In the genomic region with DNA sequence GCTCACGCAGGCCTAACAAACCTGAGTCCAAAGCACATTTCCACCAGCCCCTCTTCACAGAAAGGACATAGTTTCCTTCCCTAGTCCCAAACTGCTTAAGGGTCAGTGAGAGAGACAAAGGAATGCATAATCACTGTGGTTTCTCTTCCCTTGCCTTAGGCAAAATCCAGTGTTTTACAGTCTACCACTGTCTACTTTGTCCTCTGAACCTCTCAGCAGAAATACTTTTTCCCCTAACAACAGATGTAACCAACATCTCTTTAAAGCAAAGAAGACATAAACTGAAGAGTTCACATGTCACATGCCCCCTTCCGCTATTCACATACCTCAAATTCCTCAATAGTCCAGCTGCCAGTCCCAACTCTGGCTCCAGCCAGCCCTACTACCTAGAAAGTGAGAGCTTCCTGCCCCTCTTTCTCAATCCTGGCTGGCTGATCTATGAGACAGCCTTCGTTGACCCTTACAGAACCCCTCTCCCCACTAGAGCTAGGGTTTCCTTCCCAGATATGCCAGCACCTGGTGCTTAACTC, we compare ENCODE assay signal across 21 mouse cellular contexts.
DNase-seq lines count a peak whose midpoint lies in the region; ATAC-seq and TF ChIP-seq lines count a peak whose summit lies in the region.
"Had no signal": no experiment of that assay in that cellular context is flagged by ENCODE, and none has a peak within 500 bp of the region (broad histone marks: within the 10 kb centered on the region; RNA-seq: fewer than 3 reads in every experiment).

No protein-coding gene starts in this region.

- no peaks in the 10 kb centered on the region for H3K27me3 ChIP-seq in heart, embryonic 13.5 days (replicated peaks)
- H3K27me3 ChIP-seq in lung, embryonic 16.5 days (ENCODE audit: control insufficient read depth, insufficient read depth, low read depth, low read length) = no peaks in the 10 kb centered on the region
- H3K27me3 ChIP-seq in Patski = no peaks in the 10 kb centered on the region
- H3K27me3 ChIP-seq in forebrain, postnatal 0 days (ENCODE audit: insufficient read depth, low read length) = no peaks in the 10 kb centered on the region
- H3K27me3 ChIP-seq: embryonic facial prominence, embryonic 12.5 days; hindbrain, embryonic 15.5 days; lung, embryonic 15.5 days; neural tube, embryonic 12.5 days had no signal

- H3K9me3 ChIP-seq in heart, embryonic 13.5 days = no peaks in the 10 kb centered on the region
- H3K9me3 ChIP-seq in lung, embryonic 16.5 days (ENCODE audit: control insufficient read depth, low read length) = no peaks in the 10 kb centered on the region
- H3K9me3 ChIP-seq in forebrain, postnatal 0 days (ENCODE audit: low read length) = no peaks in the 10 kb centered on the region
- H3K9me3 ChIP-seq: embryonic facial prominence, embryonic 12.5 days; hindbrain, embryonic 15.5 days; limb, embryonic 10.5 days; lung, embryonic 15.5 days; neural tube, embryonic 12.5 days had no signal

- H3K4me2 ChIP-seq in heart, embryonic 13.5 days = no peak overlapping the region
- no peak overlapping the region for H3K4me2 ChIP-seq in lung, embryonic 16.5 days (ENCODE audit: low read depth, low read length)
- H3K4me2 ChIP-seq in forebrain, postnatal 0 days (ENCODE audit: low read depth) = no peak overlapping the region
- H3K4me2 ChIP-seq: embryonic facial prominence, embryonic 12.5 days; hindbrain, embryonic 15.5 days; liver, embryonic 11.5 days; lung, embryonic 15.5 days; neural tube, embryonic 12.5 days had no signal

- H3K9ac ChIP-seq in heart, embryonic 13.5 days = no peak overlapping the region
- H3K9ac ChIP-seq in lung, embryonic 16.5 days (ENCODE audit: low read length) = no peak overlapping the region
- H3K9ac ChIP-seq in forebrain, postnatal 0 days = no peak overlapping the region
- H3K9ac ChIP-seq: embryonic facial prominence, embryonic 12.5 days; hindbrain, embryonic 15.5 days; lung, embryonic 15.5 days; neural tube, embryonic 12.5 days had no signal

- H3K27ac ChIP-seq in heart, embryonic 13.5 days (replicated peaks) = peak overlapping the region; percentile 13; the same call in 1 of the 2 replicates
- H3K27ac ChIP-seq in lung, embryonic 16.5 days (ENCODE audit: low read length) = no peak overlapping the region
- no peak overlapping the region for H3K27ac ChIP-seq in forebrain, postnatal 0 days (ENCODE audit: low read depth, low read length)
- H3K27ac ChIP-seq: embryonic facial prominence, embryonic 12.5 days; hindbrain, embryonic 15.5 days; limb, embryonic 10.5 days; lung, embryonic 15.5 days; neural tube, embryonic 12.5 days had no signal

- CTCF ChIA-PET in Patski (lab: Charles Lee) = interaction anchor here (1.5 kb wide), 1 partner anchor 18 kb away, joined by 3 read pairs; no protein-coding TSS in a partner anchor

- TF ChIP-seq CTCF in lung, adult 2 months (IDR thresholded peaks at IDR 0.05; ENCODE audit: insufficient read depth, low read length) = no peak
- no peak for TF ChIP-seq CTCF in Patski (IDR thresholded peaks at IDR 0.05)
- TF ChIP-seq CTCF in forebrain, postnatal 0 days (IDR thresholded peaks at IDR 0.05; ENCODE audit: low read depth) = no peak

- WGBS in heart, embryonic 13.5 days = 40% methylated on average over 3 of the region's 3 CpGs
- 41% methylated on average over 3 of the region's 3 CpGs for WGBS in lung, embryonic 16.5 days
- WGBS in lung, adult 2 months = 65% methylated on average over 3 of the region's 3 CpGs
- WGBS in forebrain, postnatal 0 days = 85% methylated on average over 3 of the region's 3 CpGs

- TF ChIP-seq POLR2A in lung, adult 2 months (IDR thresholded peaks at IDR 0.05; ENCODE audit: borderline replicate concordance, extremely low read depth, low read depth, low read length) = no peak

- H3K4me3 ChIP-seq in heart, embryonic 13.5 days = no peak overlapping the region
- H3K4me3 ChIP-seq in lung, embryonic 16.5 days (ENCODE audit: low read length) = no peak overlapping the region
- H3K4me3 ChIP-seq in lung, adult 2 months (replicated peaks; ENCODE audit: extremely low read depth, low read depth, low read length) = no peak overlapping the region
- H3K4me3 ChIP-seq in forebrain, postnatal 0 days (ENCODE audit: low read depth, low read length) = no peak overlapping the region
- H3K4me3 ChIP-seq: embryonic facial prominence, embryonic 12.5 days; hindbrain, embryonic 15.5 days; limb, embryonic 10.5 days; lung, embryonic 15.5 days; neural tube, embryonic 12.5 days had no signal

- no peaks in the 10 kb centered on the region for H3K36me3 ChIP-seq in heart, embryonic 13.5 days
- no peaks in the 10 kb centered on the region for H3K36me3 ChIP-seq in lung, embryonic 16.5 days (ENCODE audit: control insufficient read depth, insufficient read depth, low read length)
- H3K36me3 ChIP-seq in forebrain, postnatal 0 days (ENCODE audit: insufficient read depth) = no peaks in the 10 kb centered on the region
- H3K36me3 ChIP-seq: embryonic facial prominence, embryonic 12.5 days; hindbrain, embryonic 15.5 days; limb, embryonic 10.5 days; lung, embryonic 15.5 days; neural tube, embryonic 12.5 days had no signal

- in situ Hi-C loops in Patski (cut with MboI; ENCODE audit: low pct_unique_long_range_greater_than_20kb) = no loop called here

- no peak for DNase-seq in heart, adult 11 months
- DNase-seq in lung, adult 2 months = no peak
- no peak for DNase-seq in Patski (ENCODE audit: low read depth, low spot score)
- DNase-seq in mesoderm, embryonic 11.5 days (ENCODE audit: low read depth, low spot score) = peak; percentile 56
- DNase-seq in cerebellum, adult 9-10 months = no peak
- no peak for DNase-seq in forebrain, postnatal 0 days
- DNase-seq: adrenal gland, adult 2 months; cerebellum, postnatal 14 days; gastrocnemius, postnatal 10 days; heart, postnatal 10 days; right cerebral cortex, postnatal 14 days; thymus, postnatal 25 days had no signal

- peaks cover 28% of the 10 kb centered on the region for H3K4me1 ChIP-seq in heart, embryonic 13.5 days
- H3K4me1 ChIP-seq in lung, embryonic 16.5 days (replicated peaks; ENCODE audit: control insufficient read depth, insufficient read depth, low read length) = peaks cover 6% of the 10 kb centered on the region
- H3K4me1 ChIP-seq in lung, adult 2 months (ENCODE audit: control insufficient read depth, insufficient read depth, low read length) = peaks cover 7% of the 10 kb centered on the region
- 0 out of 2 replicates have a peak, but pooled peaks cover 4% of the 10 kb centered on the region for H3K4me1 ChIP-seq in forebrain, postnatal 0 days (ENCODE audit: insufficient read depth)
- H3K4me1 ChIP-seq: limb, embryonic 10.5 days; neural tube, embryonic 12.5 days had no signal

- ATAC-seq in heart, embryonic 13.5 days (ENCODE audit: extremely low read depth, insufficient number of reproducible peaks, low FRiP score, low TSS enrichment) = no peak
- 0 out of 2 replicates have a peak, but pooled peaks have one; percentile 26 for ATAC-seq in lung, embryonic 16.5 days (ENCODE audit: low read depth)
- peak; percentile 83 for ATAC-seq in Patski
- no peak for ATAC-seq in forebrain, postnatal 0 days
- ATAC-seq: intestine, postnatal 0 days had no signal

- POLR2A ChIA-PET in Patski (lab: Charles Lee) = interaction anchor here (0.7 kb wide), 1 partner anchor 51 kb away, joined by 3 read pairs; no protein-coding TSS in a partner anchor

Comparison
In these comparisons a context has a peak if more than half of its experiments do, and no peak if none do; other contexts are left out.
1. ATAC-seq: peak in lung, embryonic 16.5 days (single experiment) and Patski (single experiment); none in heart, embryonic 13.5 days (single experiment) and forebrain, postnatal 0 days (single experiment).